Mouse (Mus musculus): ENCODE measurements at regions not wholly inside any gene's neighbourhood (a gene's known extent, or its start where the extent isn't known, plus 50 kb on each side); places are given as distances from the start of the nearest gene placed in this dataset.
A peak's percentile ranks its signal among the peaks of the same experiment; 100 is the strongest.

GRCm38 (mm10) chr9:23535872-23536271 lies 313.0 kb downstream of the Bmper start:
- H3K27ac ChIP-seq (replicated peaks): no peak overlapping the region
- H3K9ac ChIP-seq (replicated peaks): no peak overlapping the region
- H3K9me3 ChIP-seq (replicated peaks): no peaks in the 10 kb centered on the region
- no peak overlapping the region for H3K4me3 ChIP-seq (replicated peaks)
- no peaks in the 10 kb centered on the region for H3K36me3 ChIP-seq
- WGBS: 54% methylated on average over 2 of the region's 2 CpGs
- no peaks in the 10 kb centered on the region for H3K4me1 ChIP-seq
- ATAC-seq (ENCODE audit: low FRiP score): no peak
- no peaks in the 10 kb centered on the region for H3K27me3 ChIP-seq (replicated peaks)
- H3K4me2 ChIP-seq: no peak overlapping the region

- Histone ChIP-seq H3K9ac (replicated peaks) (no peak overlapping the region), H3K27me3 (replicated peaks) (no peaks in the 10 kb centered on the region), H3K4me2 (no peak overlapping the region), H3K36me3 (no peaks in the 10 kb centered on the region), H3K27ac (replicated peaks) (no peak overlapping the region), H3K9me3 (replicated peaks) (no peaks in the 10 kb centered on the region), H3K4me3 (replicated peaks) (no peak overlapping the region), H3K4me1 (no peaks in the 10 kb centered on the region)
- no peak for ATAC-seq (ENCODE audit: low FRiP score)
- WGBS: 73% methylated on average over 5 of the region's 5 CpGs
Measured at GRCm38 (mm10) chr9:23538051-23538450, 315.2 kb downstream of the Bmper start.

GRCm38 (mm10) chr9:23551692-23552091 lies 328.8 kb downstream of the Bmper start:
- no peak overlapping the region for H3K27ac ChIP-seq (replicated peaks)
- H3K9ac ChIP-seq (replicated peaks): no peak overlapping the region
- H3K36me3 ChIP-seq: no peaks in the 10 kb centered on the region
- H3K4me1 ChIP-seq: no peaks in the 10 kb centered on the region
- H3K27me3 ChIP-seq (replicated peaks): no peaks in the 10 kb centered on the region
- 47% methylated on average over 2 of the region's 2 CpGs for WGBS
- ATAC-seq (ENCODE audit: low FRiP score): no peak
- no peak overlapping the region for H3K4me2 ChIP-seq
- no peaks in the 10 kb centered on the region for H3K9me3 ChIP-seq (replicated peaks)
- H3K4me3 ChIP-seq (replicated peaks): no peak overlapping the region

GRCm38 (mm10) chr9:23553766-23554165 lies 330.9 kb downstream of the Bmper start:
- H3K4me2 ChIP-seq: no peak overlapping the region
- H3K4me3 ChIP-seq (replicated peaks): no peak overlapping the region
- H3K9ac ChIP-seq (replicated peaks): no peak overlapping the region
- no peaks in the 10 kb centered on the region for H3K27me3 ChIP-seq (replicated peaks)
- no peaks in the 10 kb centered on the region for H3K9me3 ChIP-seq (replicated peaks)
- H3K4me1 ChIP-seq: no peaks in the 10 kb centered on the region
- no peaks in the 10 kb centered on the region for H3K36me3 ChIP-seq
- no peak overlapping the region for H3K27ac ChIP-seq (replicated peaks)
- ATAC-seq (ENCODE audit: low FRiP score): no peak
- WGBS: 88% methylated on average over 1 of the region's 1 CpGs

GRCm38 (mm10) chr9:23557601-23558000 lies 334.7 kb downstream of the Bmper start:
- Histone ChIP-seq H3K9ac (replicated peaks) (no peak overlapping the region), H3K36me3 (no peaks in the 10 kb centered on the region), H3K4me1 (no peaks in the 10 kb centered on the region), H3K9me3 (replicated peaks) (no peaks in the 10 kb centered on the region), H3K27ac (replicated peaks) (no peak overlapping the region), H3K27me3 (replicated peaks) (no peaks in the 10 kb centered on the region), H3K4me2 (no peak overlapping the region), H3K4me3 (replicated peaks) (no peak overlapping the region)
- ATAC-seq (ENCODE audit: low FRiP score): peak; percentile 70
- 67% methylated on average over 3 of the region's 3 CpGs for WGBS

- H3K9ac ChIP-seq (replicated peaks): no peak overlapping the region
- no peaks in the 10 kb centered on the region for H3K36me3 ChIP-seq
- H3K4me1 ChIP-seq: no peaks in the 10 kb centered on the region
- no peak overlapping the region for H3K27ac ChIP-seq (replicated peaks)
- no peaks in the 10 kb centered on the region for H3K27me3 ChIP-seq (replicated peaks)
- ATAC-seq (ENCODE audit: low FRiP score): no peak
- 76% methylated on average over 3 of the region's 3 CpGs for WGBS
- no peak overlapping the region for H3K4me3 ChIP-seq (replicated peaks)
- H3K9me3 ChIP-seq (replicated peaks): no peaks in the 10 kb centered on the region
- no peak overlapping the region for H3K4me2 ChIP-seq
Measured at GRCm38 (mm10) chr9:23561924-23562323, 339.0 kb downstream of the Bmper start.

- ATAC-seq (ENCODE audit: low FRiP score): no peak
- H3K4me3 ChIP-seq (replicated peaks): no peak overlapping the region
- H3K9me3 ChIP-seq (replicated peaks): no peaks in the 10 kb centered on the region
- H3K36me3 ChIP-seq: no peaks in the 10 kb centered on the region
- H3K4me2 ChIP-seq: no peak overlapping the region
- no peak overlapping the region for H3K27ac ChIP-seq (replicated peaks)
- H3K4me1 ChIP-seq: no peaks in the 10 kb centered on the region
- H3K27me3 ChIP-seq (replicated peaks): no peaks in the 10 kb centered on the region
- H3K9ac ChIP-seq (replicated peaks): no peak overlapping the region
Measured at GRCm38 (mm10) chr9:23567081-23567480, 344.2 kb downstream of the Bmper start.

- no peak for ATAC-seq (ENCODE audit: low FRiP score)
- H3K27ac ChIP-seq (replicated peaks): no peak overlapping the region
- WGBS: 72% methylated on average over 8 of the region's 8 CpGs
Measured at GRCm38 (mm10) chr9:23570150-23570549, 347.3 kb downstream of the Bmper start.

GRCm38 (mm10) chr9:23576314-23576713 lies 353.4 kb downstream of the Bmper start:
- Histone ChIP-seq H3K9ac (replicated peaks) (no peak overlapping the region), H3K4me3 (replicated peaks) (no peak overlapping the region), H3K9me3 (replicated peaks) (no peaks in the 10 kb centered on the region), H3K36me3 (no peaks in the 10 kb centered on the region), H3K27ac (replicated peaks) (no peak overlapping the region), H3K4me1 (peaks cover 13% of the 10 kb centered on the region), H3K4me2 (no peak overlapping the region), H3K27me3 (replicated peaks) (no peaks in the 10 kb centered on the region)
- no peak for ATAC-seq (ENCODE audit: low FRiP score)
- whole genome bisulfite sequencing: 68% methylated on average over 2 of the region's 2 CpGs

More at GRCm38 (mm10) chr9:23570150-23570549, 347.3 kb downstream of the Bmper start:
- H3K4me2 ChIP-seq: no peak overlapping the region
- H3K27me3 ChIP-seq (replicated peaks): no peaks in the 10 kb centered on the region
- no peaks in the 10 kb centered on the region for H3K9me3 ChIP-seq (replicated peaks)
- no peak overlapping the region for H3K4me3 ChIP-seq (replicated peaks)
- H3K4me1 ChIP-seq: no peaks in the 10 kb centered on the region
- no peak overlapping the region for H3K9ac ChIP-seq (replicated peaks)
- H3K36me3 ChIP-seq: no peaks in the 10 kb centered on the region

GRCm38 (mm10) chr9:23580155-23580554 lies 357.3 kb downstream of the Bmper start:
- Histone ChIP-seq H3K27ac (replicated peaks) (no peak overlapping the region), H3K9me3 (replicated peaks) (no peaks in the 10 kb centered on the region), H3K4me1 (peaks cover 14% of the 10 kb centered on the region), H3K4me2 (no peak overlapping the region), H3K36me3 (no peaks in the 10 kb centered on the region), H3K4me3 (replicated peaks) (no peak overlapping the region), H3K9ac (replicated peaks) (no peak overlapping the region), H3K27me3 (replicated peaks) (no peaks in the 10 kb centered on the region)
- 56% methylated on average over 6 of the region's 6 CpGs for WGBS
- no peak for ATAC-seq (ENCODE audit: low FRiP score)

- WGBS: 10% methylated on average over 6 of the region's 6 CpGs
- Histone ChIP-seq H3K27ac (replicated peaks) (no peak overlapping the region), H3K4me2 (no peak overlapping the region), H3K36me3 (no peaks in the 10 kb centered on the region), H3K4me3 (replicated peaks) (no peak overlapping the region), H3K27me3 (replicated peaks) (no peaks in the 10 kb centered on the region), H3K9me3 (replicated peaks) (no peaks in the 10 kb centered on the region), H3K4me1 (peaks cover 14% of the 10 kb centered on the region), H3K9ac (replicated peaks) (no peak overlapping the region)
- peak; percentile 81 for ATAC-seq (ENCODE audit: low FRiP score)
Measured at GRCm38 (mm10) chr9:23581039-23581606, 358.2 kb downstream of the Bmper start.

GRCm38 (mm10) chr9:23584561-23584960 lies 361.7 kb downstream of the Bmper start:
- Histone ChIP-seq H3K4me1 (peaks cover 14% of the 10 kb centered on the region), H3K36me3 (no peaks in the 10 kb centered on the region), H3K27me3 (replicated peaks) (no peaks in the 10 kb centered on the region), H3K9ac (replicated peaks) (no peak overlapping the region), H3K9me3 (replicated peaks) (no peaks in the 10 kb centered on the region), H3K4me2 (no peak overlapping the region), H3K4me3 (replicated peaks) (no peak overlapping the region), H3K27ac (replicated peaks) (no peak overlapping the region)
- ATAC-seq (ENCODE audit: low FRiP score): no peak

GRCm38 (mm10) chr9:23589024-23589423 lies 366.1 kb downstream of the Bmper start:
- no peaks in the 10 kb centered on the region for H3K27me3 ChIP-seq (replicated peaks)
- no peak for ATAC-seq (ENCODE audit: low FRiP score)
- WGBS: 35% methylated on average over 2 of the region's 2 CpGs
- no peak overlapping the region for H3K4me2 ChIP-seq
- no peaks in the 10 kb centered on the region for H3K36me3 ChIP-seq
- no peaks in the 10 kb centered on the region for H3K4me1 ChIP-seq
- H3K4me3 ChIP-seq (replicated peaks): no peak overlapping the region
- H3K9ac ChIP-seq (replicated peaks): no peak overlapping the region
- no peaks in the 10 kb centered on the region for H3K9me3 ChIP-seq (replicated peaks)
- no peak overlapping the region for H3K27ac ChIP-seq (replicated peaks)
